Mouse (Mus musculus): ENCODE measurements at regions not wholly inside any gene's neighbourhood (a gene's known extent, or its start where the extent isn't known, plus 50 kb on each side); places are given as distances from the start of the nearest gene placed in this dataset.

- 58% methylated on average over 7 of the region's 7 CpGs for WGBS
- Histone ChIP-seq H3K27me3 (no peaks in the 10 kb centered on the region), H3K4me1 (replicated peaks) (peaks cover 18% of the 10 kb centered on the region), H3K27ac (peak overlapping the region; percentile 60; the same call in 1 of the 2 replicates), H3K4me2 (replicated peaks) (no peak overlapping the region), H3K36me3 (no peaks in the 10 kb centered on the region), H3K9me3 (no peaks in the 10 kb centered on the region), H3K4me3 (replicated peaks) (no peak overlapping the region), H3K9ac (replicated peaks) (no peak overlapping the region)
- peak; percentile 84 for ATAC-seq
Observed at GRCm38 (mm10) chr10:53429539-53430344, 50.0 kb upstream of the Cep85l start.
